Mouse (Mus musculus): Measurements from ENCODE around the gene Inpp5f.

- TF ChIP-seq CTCF (IDR thresholded peaks at IDR 0.05; ENCODE audit: low read depth, low read length) (no peak), POLR2A (IDR thresholded peaks at IDR 0.05; ENCODE audit: borderline replicate concordance, low read depth, low read length) (no peak)
Observed at GRCm38 (mm10) chr7:128687821-128688564, 76.9 kb downstream of the Inpp5f start.

Measured in bone marrow macrophage, adult 2 months (primary cell).